Mouse (Mus musculus) liver, adult (tissue): ENCODE measurements around the gene Tbc1d10a.

Source experiments
- GATA4 ChIP-seq: IDR thresholded peaks from 2 replicates; pipeline ENCODE4 v1.6.1; 2014; ENCODE audit warnings: mild to moderate bottlenecking, low read length; ENCODE audit not compliant: insufficient replicate concordance

Tbc1d10a gene

DNA sequence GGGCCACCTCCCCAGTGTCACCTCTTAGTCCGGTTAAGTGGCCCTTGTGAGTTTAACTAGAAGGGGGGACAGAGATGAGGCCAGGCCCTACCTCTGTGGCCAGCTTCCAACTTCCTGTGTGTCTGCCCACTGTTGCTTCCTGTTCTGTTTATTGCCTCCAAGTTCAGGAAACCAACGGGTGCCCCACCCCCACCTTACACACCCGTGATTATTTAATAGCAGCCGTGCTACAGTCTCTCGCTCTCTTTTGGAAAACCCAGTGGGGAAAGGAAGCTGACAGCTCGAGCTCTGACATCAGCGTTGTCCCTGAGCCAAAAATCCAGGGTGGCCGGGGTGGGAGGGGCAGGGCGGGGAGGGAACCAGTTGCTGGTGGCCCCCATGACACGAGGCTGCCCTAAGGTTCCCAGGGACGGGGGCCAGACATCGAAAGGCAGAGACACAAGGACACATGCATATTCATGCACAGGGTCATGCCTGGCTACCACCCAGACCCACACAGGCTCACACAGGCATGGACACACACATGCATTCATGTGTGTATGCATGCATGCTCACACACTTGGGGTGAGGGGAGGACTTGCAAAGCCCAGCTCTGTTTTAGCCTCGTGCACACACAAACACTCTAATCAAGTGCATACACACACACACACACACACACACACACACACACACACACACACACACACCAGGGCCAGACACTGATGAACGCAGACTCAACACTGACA lies 74.0 kb downstream of the Tbc1d10a start:
- no peak for TF ChIP-seq GATA4

GRCm38 (mm10) chr11:4261188-4261494 lies 74.6 kb downstream of the Tbc1d10a start:
- TF ChIP-seq GATA4, result no peak

DNA sequence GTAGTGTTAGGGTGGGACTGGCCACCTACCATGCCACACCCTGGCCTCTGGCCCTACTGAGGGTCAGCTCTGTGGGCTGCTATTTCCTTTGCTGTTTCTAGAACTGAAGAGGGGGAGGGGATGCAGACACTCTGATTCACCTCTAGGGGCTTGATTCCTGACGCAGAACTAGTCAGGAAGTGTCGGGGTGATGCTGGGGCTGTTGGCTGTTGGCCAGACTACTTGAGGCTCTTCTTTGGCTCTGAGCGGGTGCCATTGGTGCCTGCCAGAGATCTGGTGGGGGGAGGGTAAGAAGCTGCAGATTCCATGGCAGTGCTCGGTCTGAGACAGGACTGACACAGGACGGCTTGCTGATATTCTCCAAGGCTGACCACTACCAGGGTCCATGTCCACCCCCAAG lies 75.4 kb downstream of the Tbc1d10a start:
- TF ChIP-seq GATA4, result no peak

- TF ChIP-seq GATA4, result no peak
Measured at GRCm38 (mm10) chr11:4262847-4263246, 76.3 kb downstream of the Tbc1d10a start.

- TF ChIP-seq GATA4, result no peak
Measured at GRCm38 (mm10) chr11:4263296-4263695, 76.7 kb downstream of the Tbc1d10a start.

DNA sequence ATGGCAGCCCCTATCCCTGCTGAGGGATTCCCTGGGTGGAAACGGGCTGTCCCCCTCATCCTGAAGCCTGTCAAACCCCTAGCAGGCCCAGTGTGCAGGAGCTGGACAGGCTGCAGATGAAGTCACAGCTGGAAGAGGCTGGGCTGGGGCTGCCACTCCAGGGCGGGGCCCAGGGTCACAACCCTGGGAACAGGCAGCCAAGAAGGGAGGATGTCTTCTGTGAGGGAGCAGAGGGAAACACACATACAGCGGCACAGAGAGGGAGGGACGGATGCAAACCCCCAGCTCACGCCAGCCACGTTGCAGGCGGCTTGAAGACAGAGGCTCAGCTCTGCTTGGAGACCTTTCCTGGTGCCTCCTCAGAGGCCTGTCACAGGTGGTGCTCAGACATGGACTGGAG lies 77.5 kb downstream of the Tbc1d10a start:
- no peak for TF ChIP-seq GATA4
